Mouse (Mus musculus): ENCODE measurements around the gene Gpc1. TPM values are rescaled to one million over a fixed set of nuclear protein-coding genes. Genes with fewer than 3 reads are reported as not detected.

Gpc1 gene
- polyA plus RNA-seq, 2 experiments: 75.5 to 76.2 TPM

GRCm38 (mm10) chr1:92902786-92903185, 71.3 kb downstream of the Gpc1 start, which contains the start of gene Ankmy1:
Gene Ankmy1 (minus strand): TSS chr1:92902906.
- Histone ChIP-seq H3K9me3 (ENCODE audit: control insufficient read depth, low read length) (no peaks in the 10 kb centered on the region), H3K27me3 (ENCODE audit: control insufficient read depth, insufficient read depth, low read length) (no peaks in the 10 kb centered on the region), H3K27ac (replicated peaks; ENCODE audit: low read depth, low read length) (no peak within 1 kb of the TSS), H3K9ac (ENCODE audit: low read depth, low read length, severe bottlenecking) (no peak within 1 kb of the TSS; the same call in 1 of the 2 replicates), H3K4me2 (replicated peaks; ENCODE audit: low read depth, low read length, severe bottlenecking) (peak within 1 kb of the TSS; percentile 39), H3K4me3 (replicated peaks; ENCODE audit: low read length) (peak within 1 kb of the TSS; percentile 15; the same call in 1 of the 2 replicates), H3K4me1 (ENCODE audit: control insufficient read depth, insufficient read depth, low read length) (peaks cover 2% of the 10 kb centered on the region; the same call in 1 of the 2 replicates), H3K36me3 (ENCODE audit: control insufficient read depth, insufficient read depth, low read length) (no peaks in the 10 kb centered on the region)
- TF ChIP-seq POLR2A (IDR thresholded peaks at IDR 0.05; ENCODE audit: borderline replicate concordance, extremely low read depth, insufficient read depth, insufficient read length): no peak
- 1% methylated on average over 15 of the region's 15 CpGs for WGBS
- ATAC-seq (ENCODE audit: low FRiP score, low read depth): peak; percentile 62
- peak; percentile 82 for DNase-seq (ENCODE audit: low spot score)

GRCm38 (mm10) chr1:92903627-92904026, 72.2 kb downstream of the Gpc1 start:
- Histone ChIP-seq H3K27ac (replicated peaks; ENCODE audit: low read depth, low read length) (no peak overlapping the region), H3K36me3 (ENCODE audit: control insufficient read depth, insufficient read depth, low read length) (no peaks in the 10 kb centered on the region), H3K4me2 (replicated peaks; ENCODE audit: low read depth, low read length, severe bottlenecking) (no peak overlapping the region), H3K9me3 (ENCODE audit: control insufficient read depth, low read length) (no peaks in the 10 kb centered on the region), H3K27me3 (ENCODE audit: control insufficient read depth, insufficient read depth, low read length) (no peaks in the 10 kb centered on the region), H3K4me1 (ENCODE audit: control insufficient read depth, insufficient read depth, low read length) (peaks cover 5% of the 10 kb centered on the region; the same call in 1 of the 2 replicates), H3K4me3 (replicated peaks; ENCODE audit: low read length) (no peak overlapping the region), H3K9ac (ENCODE audit: low read depth, low read length, severe bottlenecking) (no peak overlapping the region)
- TF ChIP-seq POLR2A (IDR thresholded peaks at IDR 0.05; ENCODE audit: borderline replicate concordance, extremely low read depth, insufficient read depth, insufficient read length): no peak
- ATAC-seq (ENCODE audit: low FRiP score, low read depth) (no peak), DNase-seq (ENCODE audit: low spot score) (no peak)
- 71% methylated on average over 4 of the region's 4 CpGs for WGBS

DNA sequence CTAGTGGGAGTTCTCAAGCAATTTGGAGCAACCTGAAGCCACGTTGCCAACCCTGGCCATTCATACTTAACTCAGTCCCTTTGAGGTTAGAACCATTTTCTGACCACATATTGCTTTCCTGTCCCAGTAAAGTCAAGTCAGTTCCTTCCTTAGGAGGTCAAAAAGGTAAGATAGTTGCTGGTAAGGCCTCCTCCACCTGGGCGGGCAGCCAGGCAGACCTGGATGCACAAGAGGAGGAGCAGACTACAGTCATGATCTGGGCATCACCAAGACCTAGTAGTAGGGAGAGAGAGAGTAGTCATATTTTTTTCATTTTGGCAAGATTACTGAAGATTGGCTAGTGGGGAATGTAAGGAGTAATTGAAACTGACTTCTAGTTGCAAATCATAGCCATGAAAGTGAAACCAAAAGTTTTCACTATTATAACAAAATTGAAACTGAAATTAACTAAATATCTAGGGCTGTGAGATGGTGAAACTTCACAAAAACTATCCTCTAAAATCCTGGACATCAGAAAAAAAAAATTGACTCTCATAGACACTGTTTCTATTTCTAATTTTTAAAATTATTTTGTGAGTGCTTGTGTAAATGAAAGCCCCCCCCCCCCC, 74.4 kb downstream of the Gpc1 start:
- Histone ChIP-seq H3K9me3 (ENCODE audit: control insufficient read depth, low read length) (no peaks in the 10 kb centered on the region), H3K4me3 (replicated peaks; ENCODE audit: low read length) (no peak overlapping the region), H3K9ac (ENCODE audit: low read depth, low read length, severe bottlenecking) (no peak overlapping the region), H3K4me2 (replicated peaks; ENCODE audit: low read depth, low read length, severe bottlenecking) (no peak overlapping the region), H3K36me3 (ENCODE audit: control insufficient read depth, insufficient read depth, low read length) (no peaks in the 10 kb centered on the region), H3K27ac (replicated peaks; ENCODE audit: low read depth, low read length) (no peak overlapping the region), H3K27me3 (ENCODE audit: control insufficient read depth, insufficient read depth, low read length) (no peaks in the 10 kb centered on the region), H3K4me1 (ENCODE audit: control insufficient read depth, insufficient read depth, low read length) (peaks cover 11% of the 10 kb centered on the region)
- TF ChIP-seq POLR2A (IDR thresholded peaks at IDR 0.05; ENCODE audit: borderline replicate concordance, extremely low read depth, insufficient read depth, insufficient read length): no peak
- no peak for ATAC-seq (ENCODE audit: low FRiP score, low read depth)
- 88% methylated on average over 2 of the region's 2 CpGs for WGBS
- DNase-seq (ENCODE audit: low spot score): no peak

GRCm38 (mm10) chr1:92906779-92907631, 75.6 kb downstream of the Gpc1 start, which contains the start of gene Dusp28:
Gene Dusp28 (plus strand): TSS chr1:92906981.
- 1% methylated on average over 42 of the region's 81 CpGs for WGBS
- Histone ChIP-seq H3K9me3 (ENCODE audit: control insufficient read depth, low read length) (no peaks in the 10 kb centered on the region), H3K9ac (ENCODE audit: low read depth, low read length, severe bottlenecking) (peak within 1 kb of the TSS; percentile 69), H3K4me2 (replicated peaks; ENCODE audit: low read depth, low read length, severe bottlenecking) (peak within 1 kb of the TSS; percentile 64), H3K4me1 (ENCODE audit: control insufficient read depth, insufficient read depth, low read length) (peaks cover 18% of the 10 kb centered on the region), H3K27ac (replicated peaks; ENCODE audit: low read depth, low read length) (peak within 1 kb of the TSS; percentile 84), H3K27me3 (ENCODE audit: control insufficient read depth, insufficient read depth, low read length) (no peaks in the 10 kb centered on the region), H3K36me3 (ENCODE audit: control insufficient read depth, insufficient read depth, low read length) (no peaks in the 10 kb centered on the region), H3K4me3 (replicated peaks; ENCODE audit: low read length) (peak within 1 kb of the TSS; percentile 78)
- TF ChIP-seq POLR2A (IDR thresholded peaks at IDR 0.05; ENCODE audit: borderline replicate concordance, extremely low read depth, insufficient read depth, insufficient read length): peak; percentile 83; the same call in 1 of the 2 replicates
- ATAC-seq (ENCODE audit: low FRiP score, low read depth) (peak; percentile 90), DNase-seq (ENCODE audit: low spot score) (peak; percentile 89)

- H3K4me3 ChIP-seq (replicated peaks; ENCODE audit: low read length): peak overlapping the region; percentile 78
- no peak for TF ChIP-seq POLR2A (IDR thresholded peaks at IDR 0.05; ENCODE audit: borderline replicate concordance, extremely low read depth, insufficient read depth, insufficient read length)
- no peak for ATAC-seq (ENCODE audit: low FRiP score, low read depth)
- DNase-seq (ENCODE audit: low spot score): no peak
- peak overlapping the region; percentile 8; the same call in 1 of the 2 replicates for H3K27ac ChIP-seq (replicated peaks; ENCODE audit: low read depth, low read length)
- no peaks in the 10 kb centered on the region for H3K9me3 ChIP-seq (ENCODE audit: control insufficient read depth, low read length)
- H3K36me3 ChIP-seq (ENCODE audit: control insufficient read depth, insufficient read depth, low read length): no peaks in the 10 kb centered on the region
- H3K4me1 ChIP-seq (ENCODE audit: control insufficient read depth, insufficient read depth, low read length): peaks cover 24% of the 10 kb centered on the region
- H3K27me3 ChIP-seq (ENCODE audit: control insufficient read depth, insufficient read depth, low read length): no peaks in the 10 kb centered on the region
- WGBS: 47% methylated on average over 20 of the region's 20 CpGs
- peak overlapping the region; percentile 69 for H3K9ac ChIP-seq (ENCODE audit: low read depth, low read length, severe bottlenecking)
- peak overlapping the region; percentile 64 for H3K4me2 ChIP-seq (replicated peaks; ENCODE audit: low read depth, low read length, severe bottlenecking)
These were observed 76.4 kb downstream of the Gpc1 start for GRCm38 (mm10) chr1:92907632-92908360.

Measured in limb, embryonic 14.5 days (tissue).